Mouse (Mus musculus) liver, embryonic 16.5 days (tissue): Measurements from ENCODE around the gene Trim72. TPM values are rescaled to one million over a fixed set of nuclear protein-coding genes. Genes with fewer than 3 reads are reported as not detected.
A peak's percentile ranks its signal among the peaks of the same experiment; 100 is the strongest.

Experiments used
- ATAC-seq: fragments of 200-750 bp; cut with Nextera tagmentation; 2 replicates; pipeline ENCODE4 v1.8.0; 2017; ENCODE audit warnings: low read depth, mild to moderate bottlenecking, moderate number of reproducible peaks, moderate library complexity
- H3K27ac ChIP-seq: fragments of 300-500 bp; sonication (generic); 2 replicates; pipeline ENCODE4 v1.5.1; 2014; ENCODE audit warnings: mild to moderate bottlenecking, low read length
- H3K27me3 ChIP-seq: fragments of 300-500 bp; sonication (generic); 2 replicates; pipeline ENCODE4 v1.6.1; 2014; ENCODE audit warnings: low read depth, low read length, mixed read lengths; ENCODE audit not compliant: control insufficient read depth, insufficient read depth
- H3K36me3 ChIP-seq: fragments of 300-500 bp; sonication (generic); 2 replicates; pipeline ENCODE4 v1.6.1; 2014; ENCODE audit warnings: mild to moderate bottlenecking; ENCODE audit not compliant: control insufficient read depth, insufficient read depth
- H3K4me1 ChIP-seq: fragments of 300-500 bp; sonication (generic); 2 replicates; pipeline ENCODE4 v1.6.1; 2014; ENCODE audit warnings: low read depth, low read length, mixed read lengths; ENCODE audit not compliant: control insufficient read depth
- H3K4me2 ChIP-seq: fragments of 300-500 bp; sonication (generic); 2 replicates; pipeline ENCODE4 v1.6.1; 2014; ENCODE audit warnings: low read depth, low read length, mixed read lengths
- H3K4me3 ChIP-seq: fragments of 300-500 bp; sonication (generic); 2 replicates; pipeline ENCODE4 v1.5.1; 2014; ENCODE audit warnings: low read depth, mild to moderate bottlenecking, low read length
- H3K9ac ChIP-seq: fragments of 300-500 bp; sonication (generic); 2 replicates; pipeline ENCODE4 v1.6.1; 2014; ENCODE audit warnings: low read depth, low read length
- H3K9me3 ChIP-seq: fragments of 300-500 bp; sonication (generic); replicated peaks from 2 replicates; pipeline ENCODE4 v1.6.1; 2016; ENCODE audit warnings: low read length; ENCODE audit not compliant: control insufficient read depth
- WGBS: fragments of 180-500 bp; shearing (Covaris S2); extraction: QIAGEN DNeasy Blood & Tissue Kit; methylation state at CpG from one replicate; pipeline ENCODE4 v1.1.7; 2014; ENCODE audit not compliant: insufficient replicate concordance; 5-methylcytosine and 5-hydroxymethylcytosine counted together
- polyA plus RNA-seq: library from polyadenylated mRNA; unstranded; fragments of >200 nt; fragmentation: Nextera tagmentation; extraction: Ambion mirVana; gene quantifications from 2 replicates; pipeline ENCODE4 v1.2.1, GENCODE M21; 2015

Trim72 gene
- polyA plus RNA-seq, 1 experiment from 2014 or later, result 0.32 TPM

DNA sequence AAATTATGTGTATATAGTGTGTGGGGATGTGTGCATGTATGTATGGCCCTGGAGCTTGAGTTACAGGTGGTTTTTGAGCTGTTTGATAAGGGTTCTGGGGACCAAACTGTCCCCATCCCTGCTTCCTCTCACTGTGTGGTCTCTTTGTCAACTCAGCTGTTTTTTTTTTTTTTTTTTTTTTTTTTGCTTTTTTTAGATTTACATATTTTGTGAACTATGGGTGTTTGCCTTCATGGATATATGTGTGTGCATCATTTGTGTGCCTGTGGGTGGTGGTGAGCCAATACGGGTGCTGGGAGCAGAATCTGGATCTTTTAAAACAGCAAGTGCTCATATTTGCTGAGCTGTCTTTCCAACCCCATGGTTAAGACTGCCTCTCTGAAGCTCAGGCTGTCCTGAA lies 14.8 kb upstream of the Trim72 start:
- H3K9me3 ChIP-seq, result no peaks in the 10 kb centered on the region
- no peak for ATAC-seq
- H3K4me2 ChIP-seq, result no peak overlapping the region
- no peak overlapping the region for H3K9ac ChIP-seq
- H3K4me1 ChIP-seq, result peaks cover 27% of the 10 kb centered on the region
- no peak overlapping the region for H3K4me3 ChIP-seq
- no peak overlapping the region for H3K27ac ChIP-seq
- peaks cover 29% of the 10 kb centered on the region for H3K36me3 ChIP-seq
- WGBS, result 70% methylated on average over 1 of the region's 1 CpGs
- no peaks in the 10 kb centered on the region for H3K27me3 ChIP-seq

DNA sequence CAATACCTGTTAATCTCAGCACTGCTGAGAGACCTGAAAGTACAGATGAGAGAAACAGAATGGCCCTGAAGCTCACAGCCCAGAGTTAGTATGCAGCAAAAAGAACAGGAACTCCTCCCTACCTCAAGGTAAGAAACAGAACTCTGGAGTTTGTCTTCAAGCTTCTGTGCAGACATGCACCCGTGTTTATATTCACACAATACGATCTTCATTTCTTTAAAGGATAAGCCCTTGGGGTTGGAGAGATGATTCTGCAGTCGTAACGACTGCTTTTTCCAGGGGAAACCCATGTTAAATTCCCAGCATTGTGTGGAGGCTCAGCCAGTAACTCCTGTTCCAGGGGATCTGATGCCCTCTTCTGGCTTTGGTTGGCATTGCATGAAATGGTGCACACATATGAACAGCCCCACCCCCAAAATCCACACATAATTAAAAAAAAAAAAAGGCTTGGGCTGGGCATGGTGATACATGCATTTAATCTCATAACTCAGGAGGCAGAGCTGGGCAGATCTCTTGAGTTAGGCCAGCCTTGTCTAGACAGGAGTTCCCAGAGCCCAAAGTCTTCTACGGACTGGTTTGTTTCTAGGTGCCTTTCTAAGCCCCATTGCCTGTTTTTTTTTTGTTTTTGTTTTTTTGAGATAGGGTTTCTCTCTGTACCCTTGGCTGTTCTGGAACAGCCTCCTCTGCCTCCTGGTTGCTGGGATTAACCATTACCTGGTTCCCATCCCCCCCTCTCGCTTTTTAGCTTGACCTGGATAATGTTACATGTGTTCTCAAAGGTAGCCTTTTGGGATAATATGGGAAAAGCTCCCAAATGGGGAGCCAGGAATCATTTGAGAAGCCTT lies 11.9 kb upstream of the Trim72 start:
- Histone ChIP-seq H3K4me2 (peak overlapping the region; percentile 62), H3K9ac (no peak overlapping the region), H3K27me3 (no peaks in the 10 kb centered on the region), H3K4me1 (peaks cover 27% of the 10 kb centered on the region), H3K4me3 (no peak overlapping the region), H3K9me3 (no peaks in the 10 kb centered on the region), H3K27ac (no peak overlapping the region), H3K36me3 (peaks cover 10% of the 10 kb centered on the region)
- ATAC-seq, result peak; percentile 42
- WGBS, result 37% methylated on average over 6 of the region's 6 CpGs

DNA sequence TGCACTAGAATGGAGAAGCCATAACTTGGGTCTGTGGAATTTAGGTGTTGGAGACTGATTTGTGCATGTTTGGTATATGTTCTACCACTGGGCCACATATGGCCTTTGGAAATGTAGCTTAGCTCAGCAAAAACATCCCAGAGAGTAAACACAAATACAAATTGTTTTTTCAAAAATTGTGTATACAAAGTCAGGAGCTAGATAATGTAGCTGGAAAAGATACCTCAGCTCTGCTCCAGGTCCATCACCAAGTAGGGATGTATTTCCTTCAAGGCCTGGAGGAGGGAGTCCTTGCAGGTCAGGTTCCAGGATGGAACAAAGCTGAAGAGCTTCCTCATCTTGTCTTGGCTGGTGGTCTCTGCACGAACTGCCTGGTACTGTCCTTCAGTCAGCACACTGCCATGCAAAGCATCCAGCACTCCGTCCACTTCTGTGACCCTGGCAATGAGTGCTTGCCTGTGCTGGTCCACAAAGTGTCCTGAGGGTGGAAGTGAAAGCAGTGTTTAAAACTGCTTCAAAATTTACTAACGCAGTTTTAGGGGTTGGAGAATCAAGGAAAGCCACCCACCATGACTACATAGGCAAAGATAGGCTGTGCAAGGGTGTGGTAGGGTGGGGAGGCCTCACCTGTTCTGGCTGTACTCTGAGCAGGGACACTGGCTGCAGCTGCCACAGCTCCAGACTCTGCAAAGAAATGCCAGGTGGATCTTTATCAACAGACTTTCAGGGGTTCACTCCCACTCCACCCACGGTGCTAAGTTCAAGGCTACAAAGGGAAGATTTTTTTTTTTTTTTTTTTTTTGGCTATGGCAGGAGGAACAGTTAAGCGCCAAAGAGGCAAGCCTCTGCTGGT lies 11.0 kb upstream of the Trim72 start:
- H3K9ac ChIP-seq, result peak overlapping the region; percentile 44
- peaks cover 27% of the 10 kb centered on the region for H3K4me1 ChIP-seq
- ATAC-seq, result peak; percentile 52
- 16% methylated on average over 5 of the region's 5 CpGs for WGBS
- H3K4me3 ChIP-seq, result peak overlapping the region; percentile 51
- H3K27me3 ChIP-seq, result no peaks in the 10 kb centered on the region
- peaks cover 4% of the 10 kb centered on the region; the same call in 1 of the 2 replicates for H3K36me3 ChIP-seq
- H3K27ac ChIP-seq, result peak overlapping the region; percentile 18; the same call in 1 of the 2 replicates
- H3K9me3 ChIP-seq, result no peaks in the 10 kb centered on the region
- peak overlapping the region; percentile 62 for H3K4me2 ChIP-seq

GRCm38 (mm10) chr7:127993341-127993977 lies 10.3 kb upstream of the Trim72 start, which contains the start of gene Pycard:
TSS of gene Pycard (minus strand) at chr7:127993867.
- Histone ChIP-seq H3K27ac (peak within 1 kb of the TSS; percentile 18), H3K27me3 (no peaks in the 10 kb centered on the region)
- WGBS, result 4% methylated on average over 18 of the region's 18 CpGs

GRCm38 (mm10) chr7:127999436-127999835 lies 4.3 kb upstream of the Trim72 start:
- Histone ChIP-seq H3K4me3 (no peak overlapping the region), H3K9ac (no peak overlapping the region), H3K4me1 (no peaks in the 10 kb centered on the region), H3K27ac (no peak overlapping the region), H3K27me3 (no peaks in the 10 kb centered on the region), H3K9me3 (no peaks in the 10 kb centered on the region), H3K36me3 (no peaks in the 10 kb centered on the region), H3K4me2 (no peak overlapping the region)
- 60% methylated on average over 1 of the region's 1 CpGs for WGBS
- no peak for ATAC-seq

More at GRCm38 (mm10) chr7:127993341-127993977, 10.3 kb upstream of the Trim72 start, which contains the start of gene Pycard:
- peak within 1 kb of the TSS; percentile 62 for H3K4me2 ChIP-seq
- ATAC-seq, result peak; percentile 56
- H3K4me1 ChIP-seq, result peaks cover 27% of the 10 kb centered on the region
- H3K9ac ChIP-seq, result peak within 1 kb of the TSS; percentile 44
- H3K9me3 ChIP-seq, result no peaks in the 10 kb centered on the region
- H3K36me3 ChIP-seq, result peaks cover 4% of the 10 kb centered on the region; the same call in 1 of the 2 replicates
- peak within 1 kb of the TSS; percentile 51 for H3K4me3 ChIP-seq

DNA sequence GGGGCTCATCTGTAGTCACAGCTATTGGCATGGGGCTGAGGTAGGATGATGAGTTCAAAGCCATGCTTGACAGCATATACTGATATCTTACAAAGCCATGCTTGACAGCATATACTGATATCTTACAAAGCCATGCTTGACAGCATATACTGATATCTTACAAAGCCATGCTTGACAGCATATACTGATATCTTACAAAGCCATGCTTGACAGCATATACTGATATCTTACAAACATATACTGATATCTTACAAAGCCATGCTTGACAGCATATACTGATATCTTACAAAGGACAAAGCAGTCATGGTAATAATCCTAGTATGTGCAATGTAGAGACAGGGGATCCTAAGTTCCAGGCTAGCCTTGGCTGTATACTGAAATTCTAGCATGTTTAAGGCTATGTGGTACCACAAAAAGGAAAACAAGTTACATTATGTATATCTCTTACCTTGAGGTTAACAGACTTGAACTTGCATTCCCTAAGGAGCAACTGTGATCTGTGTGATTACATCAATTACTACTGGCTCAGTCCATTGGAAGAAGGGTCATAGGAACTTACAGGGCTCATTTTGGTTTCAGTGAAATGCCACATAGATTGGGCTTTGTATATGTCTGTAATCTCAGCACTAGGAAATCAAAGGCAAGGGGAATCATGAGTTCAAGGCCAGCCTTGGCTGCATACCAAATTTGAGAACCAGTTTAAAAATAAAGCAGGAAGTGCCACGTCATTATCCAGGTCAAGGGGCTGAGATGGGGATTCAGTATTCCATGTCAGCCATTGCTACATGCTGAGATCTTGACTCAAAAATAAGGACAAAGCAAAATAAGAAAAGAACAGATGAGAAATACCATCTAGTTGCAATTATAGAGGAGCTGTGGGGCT lies 3.4 kb upstream of the Trim72 start:
- H3K27me3 ChIP-seq, result no peaks in the 10 kb centered on the region
- 31% methylated on average over 1 of the region's 1 CpGs for WGBS
- H3K9me3 ChIP-seq, result no peaks in the 10 kb centered on the region
- no peak for ATAC-seq
- no peaks in the 10 kb centered on the region; the same call in 1 of the 2 replicates for H3K4me1 ChIP-seq
- no peak overlapping the region for H3K27ac ChIP-seq
- H3K4me3 ChIP-seq, result no peak overlapping the region
- no peak overlapping the region for H3K9ac ChIP-seq
- no peak overlapping the region for H3K4me2 ChIP-seq
- no peaks in the 10 kb centered on the region for H3K36me3 ChIP-seq

DNA sequence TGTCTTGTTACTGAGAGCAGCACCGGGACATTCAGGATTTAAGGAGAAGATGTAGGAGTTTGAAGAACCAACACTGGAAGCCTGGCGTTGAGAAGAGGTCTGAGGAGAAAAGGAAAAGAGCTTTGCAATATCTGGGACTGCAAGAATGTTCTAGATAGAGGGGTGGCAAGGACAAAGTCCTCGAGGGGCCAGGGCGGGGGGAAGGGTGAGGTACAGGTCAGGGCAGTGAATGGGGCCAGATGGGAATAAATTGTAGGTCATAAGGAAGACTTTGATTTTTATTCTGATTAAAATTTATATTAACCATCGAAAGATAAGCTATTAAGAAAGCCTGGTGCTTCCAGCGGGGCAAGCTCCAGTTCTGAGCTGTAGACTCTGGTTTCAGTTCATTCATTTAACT lies 651 bp upstream of the Trim72 start:
- no peak overlapping the region for H3K4me2 ChIP-seq

DNA sequence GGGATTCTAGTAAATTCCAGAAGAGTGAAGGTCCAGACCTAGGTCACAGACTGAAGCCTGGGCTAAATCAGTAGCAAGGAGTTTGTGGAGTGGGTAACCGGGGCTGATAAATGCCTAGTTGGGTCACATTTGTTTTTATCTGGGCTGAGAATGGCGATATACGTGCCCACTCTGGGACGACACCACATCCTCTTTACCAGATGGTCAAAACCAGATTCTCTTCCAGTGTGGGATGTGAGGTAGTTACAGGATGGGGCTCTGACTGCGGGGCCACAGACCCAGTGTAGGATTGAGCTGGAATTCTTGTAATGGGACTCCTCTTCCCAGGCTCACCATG lies 369 bp downstream of the Trim72 start:
- WGBS, result 29% methylated on average over 5 of the region's 5 CpGs
- H3K4me3 ChIP-seq, result no peak overlapping the region
- H3K4me1 ChIP-seq, result no peaks in the 10 kb centered on the region; the same call in 1 of the 2 replicates
- H3K36me3 ChIP-seq, result no peaks in the 10 kb centered on the region
- no peaks in the 10 kb centered on the region for H3K27me3 ChIP-seq
- no peak overlapping the region for H3K27ac ChIP-seq
- no peaks in the 10 kb centered on the region for H3K9me3 ChIP-seq
- no peak overlapping the region for H3K4me2 ChIP-seq
- no peak overlapping the region for H3K9ac ChIP-seq
- ATAC-seq, result no peak

More for the DNA sequence above, 651 bp upstream of the Trim72 start:
- Histone ChIP-seq H3K27ac (no peak overlapping the region), H3K36me3 (no peaks in the 10 kb centered on the region), H3K4me3 (no peak overlapping the region), H3K4me1 (no peaks in the 10 kb centered on the region; the same call in 1 of the 2 replicates), H3K9me3 (no peaks in the 10 kb centered on the region), H3K9ac (no peak overlapping the region), H3K27me3 (no peaks in the 10 kb centered on the region)
- 55% methylated on average over 6 of the region's 6 CpGs for WGBS
- ATAC-seq, result no peak
